Mouse (Mus musculus) embryo, embryonic 11.5 days (tissue): ENCODE measurements around the gene Ssr2.

Experiments used
- DNase-seq: peaks from one replicate; pipeline ENCODE4 v3.0.0-alpha.2; 2012; ENCODE audit warnings: low read depth, low spot score

The Ssr2 gene

GRCm38 (mm10) chr3:88575540-88575939, at the start of gene Ssr2:
TSS of gene Ssr2 (plus strand) at chr3:88575876.
- DNase-seq, result no peak

- DNase-seq, result peak; percentile 82
Observed at GRCm38 (mm10) chr3:88526157-88527131, 49.2 kb upstream of the Ssr2 start.

DNA sequence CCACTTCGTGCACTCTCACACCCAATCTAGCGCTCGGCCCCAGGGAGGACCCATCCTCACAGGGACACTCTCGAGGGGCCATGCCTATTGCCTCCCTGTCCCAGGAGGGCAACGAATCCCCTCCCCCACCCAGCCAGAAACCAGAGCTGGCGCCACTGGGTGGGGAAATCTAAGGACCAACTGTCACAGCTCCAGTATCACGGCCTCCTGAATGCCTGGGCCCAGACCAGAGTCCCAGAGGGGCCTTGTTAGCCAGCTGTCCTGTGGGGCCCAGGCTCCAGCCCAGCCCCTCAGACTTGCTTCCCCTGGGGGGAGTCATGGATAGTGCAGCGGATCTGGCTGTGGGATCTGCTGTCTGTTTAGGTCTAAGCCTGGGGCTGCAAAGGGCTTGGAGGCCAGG, 48.1 kb upstream of the Ssr2 start:
- no peak for DNase-seq

GRCm38 (mm10) chr3:88528646-88529045, 47.0 kb upstream of the Ssr2 start:
- no peak for DNase-seq

GRCm38 (mm10) chr3:88529204-88530000, 46.3 kb upstream of the Ssr2 start:
- no peak for DNase-seq

- DNase-seq, result no peak
Observed at GRCm38 (mm10) chr3:88530082-88530864, 45.4 kb upstream of the Ssr2 start.

DNA sequence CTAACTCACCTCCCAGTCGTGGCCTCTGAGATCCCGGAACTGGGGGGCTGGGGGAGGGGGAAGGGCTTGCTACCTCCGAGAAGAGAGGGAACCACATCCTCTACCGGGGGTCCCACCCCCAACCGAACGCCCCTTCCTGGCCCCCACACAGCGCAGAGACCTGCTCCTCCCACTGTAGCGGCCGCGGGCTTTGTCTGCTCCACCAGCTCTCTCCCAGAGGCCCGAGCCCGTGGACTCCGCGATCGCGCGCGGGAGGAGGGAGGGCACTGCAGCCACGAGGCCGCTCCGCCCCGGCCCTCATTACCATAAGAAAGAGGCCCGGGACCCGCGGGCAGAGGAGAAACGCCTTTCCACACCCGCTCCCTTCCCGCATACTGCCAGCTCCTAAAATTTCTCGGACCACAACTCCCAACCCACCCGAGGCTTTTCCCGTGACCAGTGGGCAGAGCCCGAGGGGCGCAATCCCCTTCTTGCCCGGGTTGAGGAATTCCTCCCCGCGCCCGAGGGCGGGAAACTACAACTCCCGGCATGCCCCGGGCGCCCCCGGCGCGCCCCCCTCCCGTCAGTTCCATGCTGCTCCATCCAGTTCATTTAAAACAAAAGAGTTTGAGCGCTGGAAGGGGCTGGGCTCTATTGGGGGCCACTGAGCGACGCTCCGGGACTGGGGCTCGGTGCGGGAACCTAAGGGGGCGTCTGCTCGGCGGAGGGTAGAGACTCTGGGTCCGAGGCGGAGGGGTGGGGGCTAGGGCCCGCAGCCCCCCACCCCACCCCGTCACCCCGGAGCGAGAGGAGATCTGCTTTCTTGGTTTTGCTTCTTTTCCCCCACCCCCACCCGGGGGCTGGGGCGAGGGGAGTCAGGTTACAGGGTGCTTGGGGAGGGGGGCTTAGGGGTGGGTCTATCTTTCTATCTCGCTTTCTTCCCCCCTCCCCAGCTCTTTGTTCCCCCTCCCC, 44.1 kb upstream of the Ssr2 start:
- peak; percentile 88 for DNase-seq

DNA sequence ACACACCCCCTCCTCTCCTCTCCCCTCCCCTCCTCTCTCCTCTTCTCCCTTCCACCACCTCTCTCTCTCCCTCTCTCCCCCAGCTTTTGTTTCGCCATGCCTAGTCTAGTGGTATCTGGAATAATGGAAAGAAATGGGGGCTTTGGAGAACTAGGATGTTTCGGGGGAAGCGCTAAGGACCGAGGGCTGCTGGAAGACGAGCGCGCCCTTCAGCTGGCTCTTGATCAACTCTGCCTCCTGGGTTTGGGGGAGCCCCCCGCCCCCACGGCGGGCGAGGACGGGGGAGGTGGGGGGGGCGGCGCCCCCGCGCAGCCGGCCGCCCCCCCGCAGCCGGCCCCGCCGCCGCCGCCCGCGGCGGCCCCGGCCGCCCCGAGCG, 43.4 kb upstream of the Ssr2 start, which contains the start of gene Mex3a:
Mex3a (plus strand) TSS at position 97 of the 376 bp plus-strand sequence.
- DNase-seq, result no peak

GRCm38 (mm10) chr3:88532689-88533511, 42.8 kb upstream of the Ssr2 start:
- no peak for DNase-seq

DNA sequence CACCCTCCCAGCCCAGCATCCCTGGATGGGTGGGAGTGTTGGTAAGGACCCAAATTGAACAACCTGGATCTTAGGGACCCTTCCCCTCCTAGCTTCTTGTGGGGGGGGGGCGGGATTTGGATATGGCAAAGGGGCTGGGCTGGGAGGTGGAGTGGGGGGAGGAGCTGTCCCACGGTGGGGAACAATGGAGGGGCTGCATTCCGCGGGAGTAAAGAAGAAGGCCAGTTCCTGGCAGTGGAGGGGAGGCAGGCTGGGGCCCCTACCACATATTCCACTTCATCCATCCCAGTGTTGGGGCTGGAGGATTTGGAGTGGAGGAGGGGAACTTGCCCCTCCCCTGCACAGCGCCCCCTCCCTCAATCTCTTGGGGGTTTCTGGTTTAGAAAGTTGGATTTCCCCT, 42.0 kb upstream of the Ssr2 start:
- DNase-seq, result no peak

- DNase-seq, result no peak
Observed at GRCm38 (mm10) chr3:88535005-88535404, 40.7 kb upstream of the Ssr2 start.

DNA sequence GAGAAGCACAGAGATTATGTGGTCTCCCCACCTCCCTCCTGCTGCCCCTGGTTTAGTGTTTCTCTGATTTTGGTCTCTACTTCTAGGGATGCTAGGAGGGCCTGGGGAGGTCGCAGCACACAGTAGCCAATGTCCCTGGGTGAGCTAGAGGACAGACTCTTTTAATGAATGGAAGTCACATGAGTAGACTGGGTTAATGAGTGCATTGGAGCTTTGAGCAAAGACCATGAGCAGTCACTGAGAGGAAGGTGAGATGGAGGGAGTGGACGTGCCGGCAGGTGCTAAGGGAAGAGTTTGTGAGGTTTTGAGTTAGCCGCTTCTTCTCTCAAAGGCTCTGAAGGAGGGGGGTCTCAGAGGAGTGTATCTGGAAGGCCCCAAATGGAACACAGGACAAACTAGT, 40.1 kb upstream of the Ssr2 start:
- DNase-seq, result no peak

- DNase-seq, result peak; percentile 63
Observed at GRCm38 (mm10) chr3:88536103-88536930, 39.4 kb upstream of the Ssr2 start.

- DNase-seq, result no peak
Observed at GRCm38 (mm10) chr3:88537146-88537545, 38.5 kb upstream of the Ssr2 start.

DNA sequence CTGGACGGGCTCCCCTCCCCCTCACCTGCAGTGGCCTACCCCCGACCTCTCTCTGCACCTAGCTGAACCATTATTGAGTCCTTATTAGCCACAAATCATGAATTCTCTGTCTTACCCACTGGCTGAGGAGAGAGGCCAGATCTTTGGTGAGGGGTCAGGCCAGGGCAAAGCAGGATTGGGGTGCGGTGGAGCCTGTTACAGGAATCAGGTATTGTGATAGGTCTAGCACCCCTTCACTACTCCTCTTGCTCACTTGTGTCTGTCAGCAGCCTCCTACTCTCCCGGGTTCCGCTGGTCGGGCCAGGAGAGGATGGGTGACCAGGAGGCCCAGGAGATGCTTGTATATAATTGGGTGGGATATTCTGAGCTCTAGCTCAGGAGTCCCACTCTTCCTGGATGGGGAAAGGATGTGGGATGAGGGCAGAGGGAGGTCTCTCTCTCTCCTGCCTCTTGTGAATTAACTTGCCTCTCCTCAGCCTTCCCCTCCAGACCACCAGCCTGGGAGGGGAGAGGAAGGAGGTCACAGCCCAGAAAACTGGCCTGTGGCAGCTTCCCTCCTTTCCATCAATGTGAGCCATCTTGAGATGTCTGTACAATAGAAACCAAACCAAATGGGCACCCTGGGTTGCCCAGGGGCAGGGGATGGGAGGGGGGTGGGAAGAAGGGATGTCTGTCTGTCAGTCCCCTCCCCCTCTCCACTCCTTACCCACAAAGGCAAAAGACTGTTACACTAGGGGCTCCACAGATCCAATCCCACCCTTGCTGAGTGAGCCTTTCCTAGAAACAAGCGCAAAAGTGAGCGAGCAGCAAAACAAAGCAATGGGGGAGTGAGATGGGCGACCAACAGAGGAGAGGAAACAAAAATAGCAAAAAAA, 37.2 kb upstream of the Ssr2 start:
- DNase-seq, result no peak

- no peak for DNase-seq
Observed at GRCm38 (mm10) chr3:88539397-88539796, 36.3 kb upstream of the Ssr2 start.

DNA sequence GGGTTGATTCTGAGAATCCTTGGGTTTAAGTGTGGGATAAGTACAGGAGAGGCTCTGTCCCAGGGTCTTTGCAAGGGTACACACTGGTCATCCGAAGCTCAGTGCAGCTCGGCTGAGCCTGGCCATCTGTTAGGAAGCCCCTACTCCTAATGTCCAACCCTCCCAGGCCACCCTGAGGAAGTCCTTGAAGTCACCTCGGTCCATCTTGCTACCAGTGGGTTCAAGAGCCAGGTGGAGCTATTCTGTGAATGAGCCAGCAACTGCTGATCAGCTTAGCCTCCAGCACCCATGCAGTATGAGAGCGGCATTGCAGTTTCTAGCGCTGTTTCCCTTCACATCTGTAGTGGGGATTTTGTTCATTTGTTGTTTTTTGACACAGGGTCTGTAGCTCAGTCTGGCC, 35.6 kb upstream of the Ssr2 start:
- DNase-seq, result no peak
